Mouse (Mus musculus): Measurements from ENCODE around the gene Cpe.

The Cpe gene

GRCm38 (mm10) chr8:64632169-64632568 lies 60.7 kb downstream of the Cpe start:
- peak; percentile 62 for DNase-seq (ENCODE audit: low read depth, low spot score)

DNA sequence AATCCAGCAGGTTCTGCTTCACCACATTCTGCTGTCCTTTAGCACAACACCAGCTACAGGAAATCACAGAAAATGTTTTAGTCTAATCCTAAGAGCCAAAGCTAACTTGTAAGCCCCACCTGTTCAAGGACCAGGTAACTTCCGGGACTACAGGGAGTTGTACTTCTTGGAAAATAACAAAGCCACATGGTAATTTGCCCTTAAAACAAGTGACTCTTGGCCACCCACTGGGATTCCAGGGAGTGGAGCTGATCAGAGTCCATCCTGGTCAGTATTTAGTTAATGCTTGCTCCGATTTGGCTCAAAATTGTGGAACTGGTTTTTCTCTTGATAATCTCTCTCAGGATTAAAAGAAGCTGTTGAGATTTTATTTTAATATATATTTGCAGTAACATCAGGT lies 61.1 kb downstream of the Cpe start:
- peak; percentile 75 for DNase-seq (ENCODE audit: low read depth, low spot score)

- peak; percentile 22 for DNase-seq (ENCODE audit: low read depth, low spot score)
Measured at GRCm38 (mm10) chr8:64629034-64629760, 63.7 kb downstream of the Cpe start.

GRCm38 (mm10) chr8:64628039-64628438 lies 64.8 kb downstream of the Cpe start:
- no peak for DNase-seq (ENCODE audit: low read depth, low spot score)

GRCm38 (mm10) chr8:64624603-64625037 lies 68.2 kb downstream of the Cpe start:
- no peak for DNase-seq (ENCODE audit: low read depth, low spot score)

DNA sequence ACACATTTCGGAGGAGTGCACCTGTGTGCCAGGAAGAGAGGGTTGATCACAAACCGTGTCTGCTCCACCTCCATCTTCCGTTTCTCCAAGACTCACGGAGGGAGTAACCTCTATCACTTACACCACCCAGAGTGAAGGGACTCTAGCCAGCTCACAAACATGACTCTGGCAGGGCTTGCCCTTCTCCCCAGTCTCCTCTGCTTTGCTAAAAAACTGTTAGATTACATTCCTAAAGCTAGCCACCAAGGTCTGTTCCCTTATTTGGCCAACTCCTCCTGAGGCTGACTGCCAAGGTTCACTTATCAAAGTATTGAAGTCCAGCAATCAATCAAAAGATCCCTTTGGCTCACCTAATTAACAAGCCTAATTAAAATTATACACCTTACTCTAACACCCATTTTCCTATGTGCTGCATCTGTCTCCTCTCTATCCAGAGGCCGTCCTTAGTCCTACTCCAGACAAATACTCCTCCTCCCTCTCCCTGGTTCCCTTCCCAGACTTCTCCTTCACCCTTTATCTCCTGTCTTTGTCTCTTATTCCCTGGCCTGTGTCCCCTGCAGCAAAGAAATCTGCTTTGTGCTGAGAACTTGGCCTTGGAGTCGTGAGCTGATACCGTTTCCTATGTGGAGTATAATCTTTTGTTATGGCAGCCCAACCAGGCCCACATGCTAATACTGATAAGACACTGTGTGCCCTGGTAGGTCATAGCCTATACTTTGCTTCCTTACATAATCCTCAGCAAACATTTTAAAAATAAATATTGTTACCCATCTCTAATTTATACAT lies 72.3 kb downstream of the Cpe start:
- no peak for DNase-seq (ENCODE audit: low read depth, low spot score)

GRCm38 (mm10) chr8:64619661-64620060 lies 73.2 kb downstream of the Cpe start:
- no peak for DNase-seq (ENCODE audit: low read depth, low spot score)

DNA sequence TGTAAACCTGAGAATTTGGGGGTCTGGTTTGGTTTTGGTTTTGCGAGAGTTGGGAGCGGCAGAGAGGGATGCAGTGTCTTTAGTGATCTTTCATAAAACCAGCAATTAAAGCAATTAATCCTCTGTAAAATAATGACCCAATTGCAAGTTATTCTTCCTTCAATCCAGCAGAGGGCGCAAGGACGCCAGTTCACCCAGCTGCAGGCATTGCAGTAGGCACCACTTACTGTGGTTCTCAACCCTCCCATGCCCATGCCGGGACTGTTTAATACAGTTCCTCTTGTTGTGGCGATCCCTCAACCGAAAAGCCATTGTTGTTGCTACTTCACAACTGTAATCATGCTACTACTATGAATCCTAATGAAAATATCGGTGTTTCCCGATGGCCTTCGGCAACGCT lies 74.2 kb downstream of the Cpe start:
- DNase-seq (ENCODE audit: low read depth, low spot score): peak; percentile 83

GRCm38 (mm10) chr8:64616566-64616965 lies 76.3 kb downstream of the Cpe start:
- DNase-seq (ENCODE audit: low read depth, low spot score): peak; percentile 62

DNA sequence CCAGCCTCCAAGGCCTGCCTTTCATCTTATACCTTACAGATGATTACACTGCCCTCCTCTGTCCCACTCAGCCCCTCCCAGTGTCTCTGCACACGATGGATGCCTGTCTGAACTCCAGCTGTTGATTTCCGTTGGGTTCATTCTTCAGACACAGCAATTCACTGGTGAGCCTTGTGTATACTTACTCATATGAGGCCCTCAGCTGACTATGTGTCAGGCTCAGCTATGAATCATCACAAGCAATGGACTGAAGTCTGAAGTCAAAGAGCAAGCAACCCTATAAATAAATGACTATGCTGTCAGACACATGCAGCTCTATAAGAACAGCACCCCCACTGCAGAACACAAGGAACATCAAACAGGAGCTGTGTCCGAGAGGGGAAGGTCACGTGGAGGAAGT lies 77.4 kb downstream of the Cpe start:
- no peak for DNase-seq (ENCODE audit: low read depth, low spot score)

- DNase-seq (ENCODE audit: low read depth, low spot score): no peak
Measured at GRCm38 (mm10) chr8:64613663-64614062, 79.2 kb downstream of the Cpe start.

DNA sequence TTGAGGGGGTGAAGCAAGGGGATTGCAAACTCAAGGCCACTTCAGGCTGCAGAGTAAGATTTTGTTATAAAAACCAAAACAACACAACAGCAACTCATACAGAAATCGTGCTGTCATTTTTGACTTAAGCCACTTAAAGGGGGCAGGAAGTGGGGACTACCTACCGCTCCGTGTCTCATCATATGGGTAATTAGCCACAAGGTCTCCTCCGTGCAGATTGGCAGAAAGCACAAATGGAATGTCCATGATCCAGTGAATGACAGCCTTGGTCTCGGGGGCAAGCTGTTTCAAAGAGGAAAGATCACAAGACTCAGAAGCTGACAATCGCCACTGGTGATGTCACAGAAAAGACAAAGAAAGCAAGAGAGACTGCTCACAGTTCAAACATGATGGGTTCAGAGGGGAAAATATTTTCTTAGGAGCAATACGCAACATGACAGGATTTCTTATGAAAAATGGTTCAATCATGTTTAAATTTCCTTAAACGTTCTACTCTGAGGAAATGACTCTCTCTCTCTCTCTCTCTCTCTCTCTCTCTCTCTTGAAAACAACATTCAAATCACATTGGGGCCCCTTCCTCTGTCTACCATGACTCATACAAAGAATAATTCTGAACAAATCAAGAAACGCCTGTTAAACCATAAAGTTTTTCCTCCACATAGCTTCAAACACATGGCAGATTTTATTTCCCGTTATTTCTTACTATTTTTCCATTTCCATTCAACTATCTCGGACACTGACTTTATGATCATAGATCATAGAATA lies 81.5 kb downstream of the Cpe start:
- no peak for DNase-seq (ENCODE audit: low read depth, low spot score)

GRCm38 (mm10) chr8:64608931-64609330 lies 83.9 kb downstream of the Cpe start:
- no peak for DNase-seq (ENCODE audit: low read depth, low spot score)

DNA sequence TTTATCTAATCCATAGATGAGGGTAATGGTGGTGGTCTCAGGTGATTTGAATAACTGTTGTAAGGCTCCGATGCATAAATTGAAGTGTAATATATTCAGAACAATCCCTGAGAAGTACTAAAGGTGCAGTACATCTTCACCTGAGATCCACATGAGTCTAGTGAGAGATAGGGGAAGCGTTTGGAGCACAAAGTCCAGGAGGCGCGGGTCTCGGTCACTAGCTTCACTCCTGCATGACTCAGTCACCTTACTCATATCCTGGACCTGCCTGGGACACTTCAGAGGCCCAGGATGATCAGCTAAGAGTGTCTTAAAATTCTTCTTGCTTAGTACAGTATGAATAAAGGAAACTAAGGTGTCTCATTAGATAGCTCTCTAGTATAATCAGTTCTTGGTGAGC lies 86.8 kb downstream of the Cpe start:
- DNase-seq (ENCODE audit: low read depth, low spot score): no peak

DNA sequence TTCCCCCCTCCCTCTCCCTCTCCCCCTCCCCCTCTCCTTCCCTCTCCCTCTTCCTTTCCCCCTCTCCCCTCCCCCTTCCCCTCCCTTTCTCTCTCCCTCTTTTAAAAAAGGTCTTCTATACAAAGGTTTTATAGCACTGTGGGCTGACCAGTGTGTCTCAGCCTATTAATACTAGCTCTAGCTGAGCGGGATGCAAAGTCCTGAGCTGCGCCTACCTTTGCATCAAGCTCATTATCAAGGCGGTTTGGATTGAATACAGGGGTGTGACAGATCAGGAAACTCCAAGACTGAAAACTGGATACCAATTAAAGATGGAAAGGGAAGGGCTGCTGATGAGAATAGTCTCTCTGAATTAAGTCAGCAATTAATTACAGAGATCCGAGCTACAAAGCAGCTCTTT lies 94.6 kb downstream of the Cpe start:
- no peak for DNase-seq (ENCODE audit: low read depth, low spot score)

DNA sequence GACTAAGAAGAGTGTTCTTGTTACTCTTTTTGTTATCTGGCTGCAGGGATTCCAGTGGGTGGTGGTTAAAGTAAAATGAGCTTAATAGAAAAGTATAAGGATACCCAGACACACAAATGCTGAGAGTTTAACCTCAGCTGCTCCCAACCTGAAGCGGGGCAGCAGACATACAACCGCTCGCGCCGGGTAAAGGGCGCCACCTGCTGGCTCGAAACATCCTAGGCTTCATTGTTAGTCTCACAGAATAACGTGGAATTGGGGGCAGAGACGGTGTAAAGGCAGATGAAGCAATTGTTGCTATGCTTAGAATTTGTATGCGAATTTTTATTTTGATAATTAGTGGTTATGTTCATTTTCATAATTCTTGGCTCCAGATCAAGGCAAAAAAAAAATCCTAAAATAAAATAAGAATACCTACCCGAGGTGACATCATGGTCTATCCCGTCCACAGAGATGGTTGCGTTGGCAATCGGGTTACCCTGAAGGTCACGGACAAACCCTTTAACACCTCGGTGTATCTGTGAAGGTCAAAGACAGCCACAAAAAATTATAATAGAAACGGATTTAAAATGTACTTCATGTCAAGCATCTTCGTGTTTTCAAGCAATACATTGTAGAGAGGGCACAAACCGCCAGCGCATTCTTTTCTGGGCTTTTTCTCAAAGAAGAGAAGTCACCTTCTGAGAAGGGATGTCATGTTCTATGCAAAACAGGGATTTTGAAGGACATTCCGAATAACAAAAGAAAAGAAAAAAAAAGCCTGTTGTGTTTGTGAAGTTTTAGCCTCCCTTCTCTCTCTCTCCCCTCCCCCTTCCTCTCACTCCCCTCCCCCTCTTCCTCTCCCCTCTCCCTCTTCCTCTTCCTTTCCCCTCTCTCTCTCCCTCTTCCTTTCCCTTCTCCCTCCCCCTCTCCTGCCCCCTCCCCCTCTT lies 95.5 kb downstream of the Cpe start:
- peak; percentile 84 for DNase-seq (ENCODE audit: low read depth, low spot score)

DNA sequence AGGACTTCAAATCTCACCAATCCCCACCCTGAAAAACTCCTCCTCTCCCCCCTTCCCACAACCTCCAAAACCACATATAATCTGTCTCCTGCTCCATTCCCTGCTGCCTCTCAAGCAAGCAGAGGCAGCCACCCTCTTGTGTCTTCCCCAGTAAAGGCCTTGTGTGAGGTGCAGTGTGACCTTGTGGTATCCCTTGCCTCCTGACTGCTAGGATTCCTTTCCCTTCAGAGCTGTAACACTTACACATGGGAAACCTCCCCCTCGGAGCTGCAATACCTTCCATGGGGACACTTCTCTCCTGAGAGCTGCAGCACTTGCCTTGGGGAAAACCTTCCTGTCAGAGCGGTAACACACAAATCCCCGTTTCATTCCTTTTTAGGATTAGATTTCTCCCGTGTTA lies 96.5 kb downstream of the Cpe start:
- DNase-seq (ENCODE audit: low read depth, low spot score): no peak

GRCm38 (mm10) chr8:64590456-64590855 lies 102.4 kb downstream of the Cpe start:
- no peak for DNase-seq (ENCODE audit: low read depth, low spot score)

GRCm38 (mm10) chr8:64582887-64583286 lies 110.0 kb downstream of the Cpe start:
- no peak for DNase-seq (ENCODE audit: low read depth, low spot score)

DNA sequence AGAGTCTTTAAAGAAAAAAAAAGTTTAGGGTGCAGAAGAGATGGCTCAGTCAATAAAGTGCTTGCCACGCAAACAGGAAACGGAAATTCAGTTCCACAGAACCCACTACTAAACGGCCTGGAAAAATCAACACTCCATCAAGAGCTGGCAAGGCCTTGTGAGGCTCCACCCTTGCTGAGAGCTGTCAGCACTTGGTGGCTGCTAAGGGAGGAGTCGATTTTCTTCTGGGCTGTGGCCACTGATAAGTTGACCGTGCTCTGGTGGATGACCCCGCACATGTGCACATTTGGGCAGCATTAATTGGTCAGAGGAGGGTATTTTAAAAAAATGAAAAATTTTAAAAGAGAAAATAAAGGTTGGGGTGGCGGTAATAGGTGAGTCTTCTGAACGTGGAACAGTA lies 114.6 kb downstream of the Cpe start:
- DNase-seq (ENCODE audit: low read depth, low spot score): no peak

- no peak for DNase-seq (ENCODE audit: low read depth, low spot score)
Measured at GRCm38 (mm10) chr8:64575001-64575400, 117.9 kb downstream of the Cpe start.

Data from ZHBTc4 (cell line).